Mouse (Mus musculus) heart, adult 2 months (tissue): Measurements from ENCODE around the gene Rpl12. TPM values are rescaled to one million over a fixed set of nuclear protein-coding genes. Genes with fewer than 3 reads are reported as not detected.

Experiments
- DNase-seq, 2 experiments: peaks; one replicate each; pipeline ENCODE4 v3.0.0; 2021
- H3K27ac ChIP-seq: fragments of 200-600 bp; 2 replicates; pipeline ENCODE4 v1.8.1; 2022
- H3K27me3 ChIP-seq: fragments of 200-500 bp; 2 replicates; pipeline ENCODE4 v1.6.1; 2012; ENCODE audit warnings: mild to moderate bottlenecking, low read length, inconsistent platforms, mixed read lengths; ENCODE audit not compliant: control insufficient read depth, insufficient read depth
- H3K36me3 ChIP-seq: fragments of 200-500 bp; 2 replicates; pipeline ENCODE4 v1.6.1; 2012; ENCODE audit warnings: low read length, inconsistent platforms; ENCODE audit not compliant: control insufficient read depth, insufficient read depth
- H3K4me1 ChIP-seq: fragments of 200-500 bp; 2 replicates; pipeline ENCODE4 v1.6.1; 2011; ENCODE audit warnings: low read length; ENCODE audit not compliant: control insufficient read depth, insufficient read depth
- H3K4me3 ChIP-seq: fragments of 200-600 bp; 2 replicates; pipeline ENCODE4 v1.8.1; 2022
- H3K79me2 ChIP-seq: fragments of 200-500 bp; replicated peaks from 2 replicates; pipeline ENCODE4 v1.6.1; 2012; ENCODE audit warnings: mild to moderate bottlenecking, inconsistent platforms, low read length, moderate library complexity, mixed read lengths; ENCODE audit not compliant: control insufficient read depth, insufficient read depth
- H3K9ac ChIP-seq: fragments of 200-500 bp; 2 replicates; pipeline ENCODE4 v1.6.1; 2012; ENCODE audit warnings: low read depth, mild to moderate bottlenecking, control low read depth, inconsistent platforms, low read length, mixed read lengths
- CTCF ChIP-seq: fragments of 200-600 bp; IDR thresholded peaks from 2 replicates; pipeline ENCODE4 v1.8.1; 2022; ENCODE audit warnings: antibody characterized with exemption, mild to moderate bottlenecking, moderate library complexity
- EP300 ChIP-seq: fragments of 200-500 bp; IDR thresholded peaks from 2 replicates; pipeline ENCODE4 v1.6.1; 2011; ENCODE audit warnings: low read depth, low read length, control low read depth; ENCODE audit not compliant: insufficient read depth
- POLR2A ChIP-seq: fragments of 200-500 bp; IDR thresholded peaks from 2 replicates; pipeline ENCODE4 v1.6.1; 2011; ENCODE audit warnings: mild to moderate bottlenecking, low read depth, low read length, control low read depth; ENCODE audit not compliant: insufficient read depth
- WGBS: fragments of 180-500 bp; shearing (Covaris S2); methylation state at CpG from one replicate; pipeline ENCODE4 v1.1.7; 2018; 5-methylcytosine and 5-hydroxymethylcytosine counted together
- intact Hi-C: fragments of 180-260 bp; cut with DNase I; formaldehyde crosslinking; loops from one replicate; pipeline ENCODE4 v1.15.1; 2025
- polyA plus RNA-seq: library from polyadenylated mRNA; depleted of rRNA; stranded (reverse); fragments of >200 nt; gene quantifications from 2 replicates; pipeline ENCODE4 v1.2.3, GENCODE M21; 2012
- total RNA-seq, 2 experiments: library from RNA; stranded (reverse); gene quantifications; 2 replicates each; pipeline ENCODE4 v1.2.3; 2021

Gene Rpl12
- total and polyA plus RNA-seq, 3 experiments, result 60.6 to 150 (median 64.0) TPM

DNA sequence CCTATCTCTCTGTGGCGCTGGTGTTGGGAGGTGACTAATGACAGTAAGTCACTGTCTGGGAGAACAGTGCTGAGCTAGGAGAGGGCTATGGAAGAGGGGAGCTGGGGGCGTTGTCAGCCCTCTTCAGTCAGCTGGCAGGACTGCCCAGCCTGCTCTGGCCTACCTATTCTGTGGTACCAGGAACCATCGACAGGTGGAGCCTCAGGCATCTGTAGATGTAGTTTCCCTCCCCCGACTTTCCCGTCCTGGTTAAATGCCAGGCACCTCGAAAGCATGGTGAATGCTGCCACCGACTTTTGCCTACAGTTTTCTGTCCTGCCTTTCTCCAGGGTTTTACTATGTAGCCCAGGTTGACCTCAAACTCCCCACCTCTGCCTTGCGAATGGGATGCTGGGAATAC, 4.0 kb upstream of the Rpl12 start:
- H3K4me3 ChIP-seq, result no peak overlapping the region
- WGBS, result 57% methylated on average over 8 of the region's 8 CpGs

DNA sequence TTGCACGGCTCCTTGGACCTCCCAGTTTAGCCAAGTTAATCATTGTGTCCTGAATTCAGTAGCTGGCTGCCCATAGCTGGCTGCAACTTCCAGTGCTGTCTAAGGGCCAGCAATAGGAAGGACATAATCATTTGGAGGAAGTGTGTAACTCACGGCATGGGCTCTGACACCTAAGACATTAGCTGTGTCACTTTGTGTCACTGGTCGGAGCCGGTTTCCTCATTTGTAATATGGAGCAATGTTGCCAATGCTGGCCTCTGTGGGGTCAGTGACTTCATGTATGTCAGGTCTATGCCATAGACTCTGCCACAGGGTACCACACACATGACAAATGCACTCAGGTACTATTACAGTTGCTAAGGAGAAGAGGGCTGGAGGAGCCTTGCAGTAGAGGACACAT, 1.1 kb upstream of the Rpl12 start:
- H3K27me3 ChIP-seq, result no peaks in the 10 kb centered on the region
- no peak for DNase-seq
- no peaks in the 10 kb centered on the region for H3K79me2 ChIP-seq
- TF ChIP-seq POLR2A, result no peak
- no peak for TF ChIP-seq CTCF
- TF ChIP-seq EP300, result no peak
- no peaks in the 10 kb centered on the region for H3K36me3 ChIP-seq
- peaks cover 5% of the 10 kb centered on the region for H3K4me1 ChIP-seq
- H3K4me3 ChIP-seq, result no peak overlapping the region
- intact Hi-C loops, result no loop called here
- no peak overlapping the region for H3K27ac ChIP-seq
- H3K9ac ChIP-seq, result no peak overlapping the region
- 75% methylated on average over 4 of the region's 4 CpGs for WGBS

More for the DNA sequence above, 4.0 kb upstream of the Rpl12 start:
- H3K4me1 ChIP-seq, result peaks cover 5% of the 10 kb centered on the region
- H3K27me3 ChIP-seq, result no peaks in the 10 kb centered on the region
- no peak overlapping the region for H3K9ac ChIP-seq
- H3K36me3 ChIP-seq, result no peaks in the 10 kb centered on the region
- intact Hi-C loops, result no loop called here
- H3K79me2 ChIP-seq, result no peaks in the 10 kb centered on the region
- no peak overlapping the region for H3K27ac ChIP-seq
- TF ChIP-seq CTCF (peak; percentile 22; the same call in 1 of the 2 replicates), EP300 (no peak), POLR2A (no peak)
- no peak for DNase-seq

- 4% methylated on average over 33 of the region's 33 CpGs for WGBS
- peak overlapping the region; percentile 71 for H3K9ac ChIP-seq
- H3K4me1 ChIP-seq, result peaks cover 5% of the 10 kb centered on the region
- H3K27ac ChIP-seq, result peak overlapping the region; percentile 55
- TF ChIP-seq POLR2A (no peak), CTCF (no peak), EP300 (no peak)
- intact Hi-C loops, result no loop called here
- no peaks in the 10 kb centered on the region for H3K27me3 ChIP-seq
- peak overlapping the region; percentile 75 for H3K4me3 ChIP-seq
- no peak for DNase-seq
- no peaks in the 10 kb centered on the region for H3K79me2 ChIP-seq
- no peaks in the 10 kb centered on the region for H3K36me3 ChIP-seq
Observed at GRCm38 (mm10) chr2:32962062-32962874, 909 bp downstream of the Rpl12 start.

GRCm38 (mm10) chr2:32962875-32963220, 1.5 kb downstream of the Rpl12 start:
- Histone ChIP-seq H3K4me3 (peak overlapping the region; percentile 75), H3K79me2 (no peaks in the 10 kb centered on the region), H3K27ac (no peak overlapping the region), H3K9ac (no peak overlapping the region), H3K4me1 (peaks cover 8% of the 10 kb centered on the region), H3K27me3 (no peaks in the 10 kb centered on the region), H3K36me3 (no peaks in the 10 kb centered on the region)
- intact Hi-C loops, result no loop called here
- no peak for DNase-seq
- TF ChIP-seq POLR2A (no peak), EP300 (no peak)
- WGBS, result 18% methylated on average over 9 of the region's 9 CpGs

DNA sequence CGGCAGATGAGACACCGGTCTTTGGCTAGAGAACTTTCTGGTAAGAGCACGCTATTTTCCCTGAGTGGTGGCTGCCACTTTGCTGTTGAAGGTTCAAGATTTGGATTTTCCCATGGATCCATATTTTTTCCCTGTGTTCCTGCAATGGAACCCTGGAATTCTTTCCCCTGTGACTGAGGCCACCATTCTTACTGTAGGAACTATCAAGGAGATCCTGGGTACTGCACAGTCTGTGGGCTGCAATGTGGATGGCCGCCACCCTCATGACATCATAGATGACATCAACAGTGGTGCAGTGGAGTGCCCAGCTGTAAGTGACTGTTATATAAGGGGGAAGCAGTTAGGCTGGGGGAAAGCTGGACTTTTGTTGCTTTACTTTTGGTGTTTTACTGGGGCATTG, 2.2 kb downstream of the Rpl12 start:
- Histone ChIP-seq H3K27ac (no peak overlapping the region), H3K9ac (no peak overlapping the region), H3K4me1 (peaks cover 15% of the 10 kb centered on the region), H3K4me3 (no peak overlapping the region), H3K36me3 (no peaks in the 10 kb centered on the region), H3K79me2 (no peaks in the 10 kb centered on the region), H3K27me3 (no peaks in the 10 kb centered on the region)
- no peak for DNase-seq
- intact Hi-C loops, result no loop called here
- WGBS, result 66% methylated on average over 4 of the region's 4 CpGs
- no peak for TF ChIP-seq POLR2A
- TF ChIP-seq CTCF, result no peak
- no peak for TF ChIP-seq EP300

- no peak for DNase-seq
- Histone ChIP-seq H3K79me2 (no peaks in the 10 kb centered on the region), H3K36me3 (no peaks in the 10 kb centered on the region), H3K9ac (no peak overlapping the region), H3K27me3 (no peaks in the 10 kb centered on the region), H3K27ac (no peak overlapping the region), H3K4me1 (peaks cover 17% of the 10 kb centered on the region), H3K4me3 (no peak overlapping the region)
- intact Hi-C loops, result no loop called here
- 78% methylated on average over 1 of the region's 1 CpGs for WGBS
- TF ChIP-seq POLR2A (no peak), EP300 (no peak), CTCF (no peak)
Observed at GRCm38 (mm10) chr2:32963981-32964380, 2.6 kb downstream of the Rpl12 start.
